Mouse (Mus musculus) forebrain, embryonic 11.5 days (tissue): ENCODE results near the gene Snrpd2. TPM values are rescaled to one million over a fixed set of nuclear protein-coding genes. Genes with fewer than 3 reads are reported as not detected.
"Not testable (repeated sequence)": the region's sequence is repeated elsewhere in the genome, so short reads cannot be mapped to it uniquely, and the experiment has no call there.

Source experiments
- ATAC-seq: fragments of 200-750 bp; cut with Nextera tagmentation; replicated peaks from 2 replicates; pipeline ENCODE4 v1.8.0; 2017; ENCODE audit warnings: moderate TSS enrichment; ENCODE audit not compliant: low FRiP score
- DNase-seq: peaks from one replicate; pipeline ENCODE4 v3.0.0-alpha.2; 2017; ENCODE audit warnings: low spot score
- H3K27ac ChIP-seq: fragments of 300-500 bp; sonication (generic); 2 replicates; pipeline ENCODE4 v1.5.1; 2014; ENCODE audit warnings: low read depth, low read length
- H3K27me3 ChIP-seq: fragments of 300-500 bp; sonication (generic); 2 replicates; pipeline ENCODE4 v1.6.1; 2014; ENCODE audit warnings: mild to moderate bottlenecking, low read length, mixed read lengths; ENCODE audit not compliant: control insufficient read depth, insufficient read depth
- H3K36me3 ChIP-seq: fragments of 300-500 bp; sonication (generic); 2 replicates; pipeline ENCODE4 v1.6.1; 2014; ENCODE audit warnings: mild to moderate bottlenecking, low read length, moderate library complexity, mixed read lengths; ENCODE audit not compliant: control insufficient read depth, insufficient read depth
- H3K4me1 ChIP-seq: fragments of 300-500 bp; sonication (generic); replicated peaks from 2 replicates; pipeline ENCODE4 v1.6.1; 2014; ENCODE audit warnings: low read length, mixed read lengths; ENCODE audit not compliant: control insufficient read depth, insufficient read depth
- H3K4me2 ChIP-seq: fragments of 300-500 bp; sonication (generic); 2 replicates; pipeline ENCODE4 v1.6.1; 2014; ENCODE audit warnings: low read depth, mild to moderate bottlenecking, low read length, moderate library complexity, mixed read lengths; ENCODE audit not compliant: severe bottlenecking
- H3K4me3 ChIP-seq: fragments of 300-500 bp; sonication (generic); 2 replicates; pipeline ENCODE4 v1.5.1; 2014; ENCODE audit warnings: low read depth, low read length
- H3K9ac ChIP-seq: fragments of 300-500 bp; sonication (generic); 2 replicates; pipeline ENCODE4 v1.6.1; 2014; ENCODE audit warnings: low read length
- H3K9me3 ChIP-seq: fragments of 300-500 bp; sonication (generic); 2 replicates; pipeline ENCODE4 v1.6.1; 2016; ENCODE audit warnings: low read length, mixed read lengths; ENCODE audit not compliant: control insufficient read depth
- WGBS: fragments of 180-500 bp; shearing (Covaris S2); extraction: QIAGEN DNeasy Blood & Tissue Kit; methylation state at CpG from one replicate; pipeline ENCODE4 v1.1.7; 2014; 5-methylcytosine and 5-hydroxymethylcytosine counted together
- polyA plus RNA-seq: library from polyadenylated mRNA; unstranded; fragments of >200 nt; fragmentation: Nextera tagmentation; extraction: Ambion mirVana; gene quantifications from 2 replicates; pipeline ENCODE4 v1.2.1, GENCODE M21; 2014

Snrpd2 gene
- polyA plus RNA-seq, 1 experiment from 2014 or later: 154 TPM

GRCm38 (mm10) chr7:19136673-19137334 lies 12.7 kb upstream of the Snrpd2 start:
- ATAC-seq: no peak
- Histone ChIP-seq H3K27me3 (no peaks in the 10 kb centered on the region), H3K9me3 (no peaks in the 10 kb centered on the region), H3K9ac (no peak overlapping the region), H3K36me3 (peaks cover 27% of the 10 kb centered on the region; the same call in 1 of the 2 replicates), H3K4me3 (no peak overlapping the region), H3K4me2 (no peak overlapping the region), H3K27ac (no peak overlapping the region), H3K4me1 (peaks cover 2% of the 10 kb centered on the region; the same call in 1 of the 2 replicates)
- WGBS: 93% methylated on average over 38 of the region's 38 CpGs
- no peak for DNase-seq

GRCm38 (mm10) chr7:19137380-19137779 lies 12.1 kb upstream of the Snrpd2 start:
- DNase-seq (peak; percentile 74), ATAC-seq (no peak)
- WGBS: 49% methylated on average over 5 of the region's 5 CpGs

GRCm38 (mm10) chr7:19146793-19147192 lies 2.7 kb upstream of the Snrpd2 start:
- no peak overlapping the region for H3K4me3 ChIP-seq
- no peak overlapping the region for H3K9ac ChIP-seq
- WGBS: 90% methylated on average over 10 of the region's 10 CpGs

More at GRCm38 (mm10) chr7:19137380-19137779, 12.1 kb upstream of the Snrpd2 start:
- H3K27ac ChIP-seq: no peak overlapping the region
- no peak overlapping the region for H3K4me2 ChIP-seq
- no peak overlapping the region for H3K4me3 ChIP-seq
- no peaks in the 10 kb centered on the region for H3K4me1 ChIP-seq
- H3K27me3 ChIP-seq: no peaks in the 10 kb centered on the region
- H3K36me3 ChIP-seq: peaks cover 27% of the 10 kb centered on the region; the same call in 1 of the 2 replicates
- H3K9ac ChIP-seq: no peak overlapping the region
- H3K9me3 ChIP-seq: no peaks in the 10 kb centered on the region

GRCm38 (mm10) chr7:19147497-19148045 lies 2.0 kb upstream of the Snrpd2 start:
- Histone ChIP-seq H3K9ac (no peak overlapping the region; the same call in 1 of the 2 replicates), H3K4me3 (no peak overlapping the region), H3K36me3 (no peaks in the 10 kb centered on the region; the same call in 1 of the 2 replicates), H3K9me3 (no peaks in the 10 kb centered on the region), H3K4me1 (peaks cover 15% of the 10 kb centered on the region), H3K27ac (no peak overlapping the region), H3K4me2 (peak overlapping the region; percentile 92; the same call in 1 of the 2 replicates), H3K27me3 (no peaks in the 10 kb centered on the region)
- ATAC-seq: no peak
- WGBS: 60% methylated on average over 6 of the region's 6 CpGs
- DNase-seq: peak; percentile 45

More at GRCm38 (mm10) chr7:19146793-19147192, 2.7 kb upstream of the Snrpd2 start:
- no peaks in the 10 kb centered on the region for H3K9me3 ChIP-seq
- DNase-seq (no peak), ATAC-seq (no peak)
- H3K4me2 ChIP-seq: no peak overlapping the region
- H3K27me3 ChIP-seq: no peaks in the 10 kb centered on the region
- H3K36me3 ChIP-seq: no peaks in the 10 kb centered on the region; the same call in 1 of the 2 replicates
- peaks cover 15% of the 10 kb centered on the region for H3K4me1 ChIP-seq
- H3K27ac ChIP-seq: no peak overlapping the region

GRCm38 (mm10) chr7:19148180-19148874 lies 1.2 kb upstream of the Snrpd2 start:
- peak; percentile 49 for DNase-seq
- Histone ChIP-seq H3K9me3 (no peaks in the 10 kb centered on the region), H3K9ac (peak overlapping the region; percentile 66), H3K4me1 (peaks cover 15% of the 10 kb centered on the region), H3K4me2 (peak overlapping the region; percentile 92), H3K4me3 (peak overlapping the region; percentile 52), H3K36me3 (no peaks in the 10 kb centered on the region; the same call in 1 of the 2 replicates), H3K27ac (no peak overlapping the region), H3K27me3 (no peaks in the 10 kb centered on the region)
- 19% methylated on average over 20 of the region's 20 CpGs for WGBS
- ATAC-seq: no peak

GRCm38 (mm10) chr7:19148875-19149541 lies 514 bp upstream of the Snrpd2 start, which contains the start of gene Qpctl:
Qpctl (minus strand) TSS chr7:19149291.
- Histone ChIP-seq H3K27ac (peak within 1 kb of the TSS; percentile 76; the same call in 1 of the 2 replicates), H3K9me3 (no peaks in the 10 kb centered on the region), H3K27me3 (no peaks in the 10 kb centered on the region), H3K4me3 (peak within 1 kb of the TSS; percentile 52), H3K4me2 (peak within 1 kb of the TSS; percentile 92), H3K4me1 (peaks cover 15% of the 10 kb centered on the region), H3K36me3 (no peaks in the 10 kb centered on the region; the same call in 1 of the 2 replicates), H3K9ac (peak within 1 kb of the TSS; percentile 66)
- DNase-seq: peak; percentile 97
- ATAC-seq: peak; percentile 98
- WGBS: under 1% methylated on average over 43 of the region's 43 CpGs

GRCm38 (mm10) chr7:19151121-19151520 lies 1.6 kb downstream of the Snrpd2 start:
- H3K36me3 ChIP-seq, H3K27me3 ChIP-seq, H3K4me2 ChIP-seq, DNase-seq, H3K4me3 ChIP-seq, ATAC-seq, H3K9ac ChIP-seq, H3K9me3 ChIP-seq, H3K27ac ChIP-seq: not testable (repeated sequence)
- peaks cover 15% of the 10 kb centered on the region for H3K4me1 ChIP-seq
- 88% methylated on average over 10 of the region's 10 CpGs for WGBS

- DNase-seq: no peak
- H3K4me3 ChIP-seq: no peak overlapping the region
- H3K27ac ChIP-seq: no peak overlapping the region
- H3K4me1 ChIP-seq: peaks cover 8% of the 10 kb centered on the region
- WGBS: 87% methylated on average over 8 of the region's 8 CpGs
- no peaks in the 10 kb centered on the region; the same call in 1 of the 2 replicates for H3K36me3 ChIP-seq
- ATAC-seq: no peak
- peaks cover 10% of the 10 kb centered on the region for H3K27me3 ChIP-seq
- no peak overlapping the region for H3K9ac ChIP-seq
- no peaks in the 10 kb centered on the region for H3K9me3 ChIP-seq
- no peak overlapping the region for H3K4me2 ChIP-seq
These were observed 5.3 kb downstream of the Snrpd2 start for GRCm38 (mm10) chr7:19154796-19155195.
